Mouse (Mus musculus): Measurements from ENCODE around the gene Hdgfl1. TPM values are rescaled to one million over a fixed set of nuclear protein-coding genes. Genes with fewer than 3 reads are reported as not detected.

Gene Hdgfl1
- not detected for polyA plus RNA-seq (2017; shearing (Covaris generic))

GRCm38 (mm10) chr13:26769955-26770354 is at the start of gene Hdgfl1:
Gene Hdgfl1 (minus strand): TSS chr13:26770165.

